In genomic region chr12:83479818-83480401, GRCm38 (mm10) we compare ENCODE assay signal across 26 mouse cellular contexts. TPM values are rescaled to one million over a fixed set of nuclear protein-coding genes. Genes with fewer than 3 reads are reported as not detected.
A peak's percentile ranks its signal among the peaks of the same experiment; 100 is the strongest.
DNase-seq lines count a peak whose midpoint lies in the region; ATAC-seq lines count a peak whose summit lies in the region.
"Had no signal": no experiment of that assay in that cellular context is flagged by ENCODE, and none has a peak within 500 bp of the region (broad histone marks: within the 10 kb centered on the region; RNA-seq: fewer than 3 reads in every experiment).

No protein-coding gene starts in this region.

- ATAC-seq in liver, embryonic 11.5 days (replicated peaks; ENCODE audit: low FRiP score): 0 out of 2 replicates have a peak, but pooled peaks have one; percentile 21
- ATAC-seq in liver, embryonic 12.5 days: no peak
- 0 out of 2 replicates have a peak, but pooled peaks have one; percentile 33 for ATAC-seq in megakaryocyte-erythroid progenitor cell, adult 5-6 weeks (replicated peaks; ENCODE audit: low FRiP score, low TSS enrichment, poor library complexity, severe bottlenecking)
- ATAC-seq: forebrain, embryonic 13.5 days; hindbrain, embryonic 16.5 days had no signal

- 61% methylated on average over 7 of the region's 7 CpGs for WGBS in liver, embryonic 11.5 days
- 51% methylated on average over 7 of the region's 7 CpGs for WGBS in liver, embryonic 12.5 days (ENCODE audit: insufficient replicate concordance)

- no peaks in the 10 kb centered on the region for H3K36me3 ChIP-seq in liver, embryonic 11.5 days (ENCODE audit: control insufficient read depth, insufficient read depth, low read length)
- H3K36me3 ChIP-seq in liver, embryonic 12.5 days: no peaks in the 10 kb centered on the region
- H3K36me3 ChIP-seq: limb, embryonic 12.5 days; liver, embryonic 15.5 days; lung, embryonic 15.5 days; midbrain, embryonic 12.5 days; neural tube, embryonic 13.5 days; stomach, embryonic 15.5 days had no signal

- H3K4me1 ChIP-seq in liver, embryonic 11.5 days (replicated peaks; ENCODE audit: control insufficient read depth, insufficient read depth, low read length): peaks cover 27% of the 10 kb centered on the region
- H3K4me1 ChIP-seq in liver, embryonic 12.5 days: peaks cover 71% of the 10 kb centered on the region

- no peak overlapping the region for H3K4me2 ChIP-seq in liver, embryonic 11.5 days
- H3K4me2 ChIP-seq in liver, embryonic 12.5 days: no peak overlapping the region
- H3K4me2 ChIP-seq: forebrain, embryonic 13.5 days; limb, embryonic 12.5 days; liver, embryonic 15.5 days; lung, embryonic 15.5 days; midbrain, embryonic 12.5 days; neural tube, embryonic 13.5 days; stomach, embryonic 15.5 days had no signal

- no peak overlapping the region for H3K4me3 ChIP-seq in liver, embryonic 11.5 days (ENCODE audit: low read depth, low read length)
- no peak overlapping the region for H3K4me3 ChIP-seq in liver, embryonic 12.5 days
- H3K4me3 ChIP-seq: forebrain, embryonic 13.5 days; left cerebral cortex, adult 2 months; limb, embryonic 12.5 days; liver, embryonic 15.5 days; lung, embryonic 15.5 days; midbrain, embryonic 12.5 days; neural tube, embryonic 13.5 days; stomach, embryonic 15.5 days had no signal

- no peak overlapping the region for H3K9ac ChIP-seq in liver, embryonic 11.5 days (ENCODE audit: low read depth, low read length)
- 0 out of 2 replicates have a peak overlapping the region, but pooled peaks have one; percentile 10 for H3K9ac ChIP-seq in liver, embryonic 12.5 days
- H3K9ac ChIP-seq: forebrain, embryonic 13.5 days; limb, embryonic 12.5 days; liver, embryonic 15.5 days; lung, embryonic 15.5 days; midbrain, embryonic 12.5 days; neural tube, embryonic 13.5 days; stomach, embryonic 15.5 days had no signal

- no peak for DNase-seq in liver, embryonic 11.5 days (ENCODE audit: low spot score)
- DNase-seq in liver: no peak
- peak; percentile 66 for DNase-seq in R1 (ENCODE audit: low read depth, low spot score)
- no peak for DNase-seq in retina, embryonic 14.5 days (ENCODE audit: low spot score)
- no peak for DNase-seq in testis, postnatal 10 days (ENCODE audit: low spot score)
- no peak for DNase-seq in embryo, embryonic 10 days (ENCODE audit: low spot score)
- DNase-seq: adrenal gland, postnatal 10 days; B cell, adult 2 months; cerebellum, adult 9-10 months; gastrocnemius, postnatal 10 days; heart, postnatal 14 days; kidney, adult 9 months; kidney, postnatal 10 days; right cerebral cortex, postnatal 25 days; thymus, postnatal 14 days had no signal

- H3K27ac ChIP-seq in liver, embryonic 11.5 days (ENCODE audit: low read depth, low read length): no peak overlapping the region
- H3K27ac ChIP-seq in liver, embryonic 12.5 days: peak overlapping the region; percentile 52
- H3K27ac ChIP-seq: forebrain, embryonic 13.5 days; left cerebral cortex, adult 2 months; limb, embryonic 12.5 days; liver, embryonic 15.5 days; lung, embryonic 15.5 days; midbrain, embryonic 12.5 days; neural tube, embryonic 13.5 days; stomach, embryonic 15.5 days had no signal

- peaks cover 4% of the 10 kb centered on the region; the same call in 1 of the 2 replicates for H3K27me3 ChIP-seq in liver, embryonic 11.5 days (replicated peaks; ENCODE audit: control insufficient read depth, insufficient read depth, low read length)
- H3K27me3 ChIP-seq in liver, embryonic 12.5 days (replicated peaks): peaks cover 12% of the 10 kb centered on the region
- H3K27me3 ChIP-seq: neural tube, embryonic 13.5 days had no signal

- no peaks in the 10 kb centered on the region for H3K9me3 ChIP-seq in liver, embryonic 11.5 days (ENCODE audit: control insufficient read depth, low read length)
- H3K9me3 ChIP-seq in liver, embryonic 12.5 days (replicated peaks): no peaks in the 10 kb centered on the region
- H3K9me3 ChIP-seq: forebrain, embryonic 13.5 days; limb, embryonic 12.5 days; liver, embryonic 15.5 days; lung, embryonic 15.5 days; midbrain, embryonic 12.5 days; neural tube, embryonic 13.5 days; stomach, embryonic 15.5 days had no signal

RNA-seq across cellular contexts. Expression of gene Dpf3, which starts 7.6 kb away (rescaled TPM):
- polyA plus RNA-seq in liver, embryonic 11.5 days (2014; fragmentation: Nextera tagmentation; extraction: Ambion mirVana): 13.0 and 14.6 TPM in 2 replicates
- 8.2 and 8.5 TPM in 2 replicates for polyA plus RNA-seq in liver, embryonic 12.5 days (2016; fragmentation: Nextera tagmentation; extraction: Ambion mirVana)
- total RNA-seq in megakaryocyte-erythroid progenitor cell, adult 5-6 weeks (2014; fragmentation: Nextera tagmentation): 4.9 and 17.9 TPM in 2 replicates
- 26.6 and 35.6 TPM in 2 replicates for total RNA-seq in megakaryocyte-erythroid progenitor cell, adult 5-6 weeks (2017)

RNA-seq across cellular contexts. Expression of gene Dcaf4, which starts 40.4 kb away (rescaled TPM):
- 29.9 and 32.7 TPM in 2 replicates for polyA plus RNA-seq in liver, embryonic 11.5 days (2014; fragmentation: Nextera tagmentation; extraction: Ambion mirVana)
- polyA plus RNA-seq in liver, embryonic 12.5 days (2016; fragmentation: Nextera tagmentation; extraction: Ambion mirVana): 16.9 and 18.7 TPM in 2 replicates
- total RNA-seq in megakaryocyte-erythroid progenitor cell, adult 5-6 weeks (2014; fragmentation: Nextera tagmentation): 31.4 and 49.2 TPM in 2 replicates
- total RNA-seq in megakaryocyte-erythroid progenitor cell, adult 5-6 weeks (2017): 29.8 and 38.6 TPM in 2 replicates
